16 mouse cellular contexts compared by ENCODE assay signal in the genomic region with DNA sequence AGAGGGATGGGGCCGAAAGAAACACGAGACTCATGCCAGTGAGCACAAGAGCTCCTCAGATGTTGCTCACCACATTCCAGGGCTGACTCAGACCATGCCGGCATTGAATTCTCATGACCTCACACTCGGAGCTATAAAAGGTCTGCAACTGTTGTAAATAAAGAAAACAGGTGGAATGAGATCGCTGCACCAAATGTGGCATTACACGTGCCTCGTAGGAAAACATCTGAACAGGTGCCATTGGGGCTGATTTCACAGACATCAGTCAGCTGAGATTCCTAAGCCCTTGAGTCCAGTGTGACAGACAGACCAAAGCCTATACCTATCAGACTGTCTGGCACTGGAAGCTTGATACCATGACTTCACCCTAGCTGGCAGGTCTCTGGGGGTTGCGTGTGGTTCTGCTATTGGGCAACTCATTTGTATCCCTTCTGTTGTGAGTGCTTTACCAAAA.
DNase-seq lines count a peak whose midpoint lies in the region; ATAC-seq and TF ChIP-seq lines count a peak whose summit lies in the region.
"Had no signal": no experiment of that assay in that cellular context is flagged by ENCODE, and none has a peak within 500 bp of the region (broad histone marks: within the 10 kb centered on the region; RNA-seq: fewer than 3 reads in every experiment).

No protein-coding gene starts in this region.

- H3K4me1 ChIP-seq in heart, embryonic 13.5 days: peaks cover 10% of the 10 kb centered on the region
- H3K4me1 ChIP-seq in liver, adult 2 months (ENCODE audit: control insufficient read depth, insufficient read depth, low read length): peaks cover 1% of the 10 kb centered on the region; the same call in 1 of the 2 replicates
- no peaks in the 10 kb centered on the region for H3K4me1 ChIP-seq in liver, embryonic 12.5 days
- H3K4me1 ChIP-seq: embryonic facial prominence, embryonic 12.5 days; hindbrain, embryonic 12.5 days; liver, embryonic 13.5 days; megakaryocyte, embryonic 14.5 days had no signal

- DNase-seq in adrenal gland, postnatal 25 days: peak; percentile 13
- DNase-seq in adrenal gland, adult 18-20 months (ENCODE audit: low spot score in 2 of 2): no peak
- DNase-seq in heart, postnatal 14 days: no peak
- peak; percentile 85 for DNase-seq in liver, adult 2 months (ENCODE audit: extremely low read depth, low read depth, low spot score)
- no peak for DNase-seq in left cerebral cortex, postnatal 36 days (ENCODE audit: low spot score in 2 of 2)
- DNase-seq in B cell, adult 2 months: no peak
- DNase-seq: kidney, adult 18-20 months; liver, embryonic 13.5 days; thymus, postnatal 25 days had no signal

- no peaks in the 10 kb centered on the region for H3K79me2 ChIP-seq in liver, adult 2 months (ENCODE audit: control insufficient read depth, insufficient read depth, low read length)

- intact Hi-C loops in heart, postnatal 14 days (cut with DNase I): no loop called here
- intact Hi-C loops in left cerebral cortex, postnatal 36 days (cut with DNase I): no loop called here

- no peaks in the 10 kb centered on the region for H3K36me3 ChIP-seq in heart, embryonic 13.5 days
- no peaks in the 10 kb centered on the region for H3K36me3 ChIP-seq in liver, adult 2 months (ENCODE audit: control insufficient read depth, insufficient read depth, low read length)
- H3K36me3 ChIP-seq in liver, embryonic 12.5 days: no peaks in the 10 kb centered on the region
- H3K36me3 ChIP-seq: embryonic facial prominence, embryonic 12.5 days; hindbrain, embryonic 12.5 days; liver, embryonic 13.5 days had no signal

- 47% methylated on average over 8 of the region's 8 CpGs for WGBS in heart, embryonic 13.5 days
- 52% methylated on average over 8 of the region's 8 CpGs for WGBS in liver, adult 2 months
- 74% methylated on average over 8 of the region's 8 CpGs for WGBS in liver, embryonic 12.5 days (ENCODE audit: insufficient replicate concordance)

- H3K27ac ChIP-seq in heart, embryonic 13.5 days (replicated peaks): peak overlapping the region; percentile 54; the same call in 1 of the 2 replicates
- H3K27ac ChIP-seq in liver, adult 2 months (replicated peaks; ENCODE audit: insufficient read depth, low read depth, low read length): peak overlapping the region; percentile 60
- no peak overlapping the region for H3K27ac ChIP-seq in liver, embryonic 12.5 days
- H3K27ac ChIP-seq: embryonic facial prominence, embryonic 12.5 days; hindbrain, embryonic 12.5 days; liver, embryonic 13.5 days; stomach, postnatal 0 days had no signal

- no peaks in the 10 kb centered on the region for H3K9me3 ChIP-seq in heart, embryonic 13.5 days
- no peaks in the 10 kb centered on the region for H3K9me3 ChIP-seq in liver, embryonic 12.5 days (replicated peaks)
- H3K9me3 ChIP-seq: embryonic facial prominence, embryonic 12.5 days; hindbrain, embryonic 12.5 days; liver, embryonic 13.5 days had no signal

- H3K27me3 ChIP-seq in heart, embryonic 13.5 days (replicated peaks): no peaks in the 10 kb centered on the region
- H3K27me3 ChIP-seq in liver, adult 2 months (ENCODE audit: control insufficient read depth, insufficient read depth, low read length): no peaks in the 10 kb centered on the region
- H3K27me3 ChIP-seq in liver, embryonic 12.5 days (replicated peaks): no peaks in the 10 kb centered on the region
- H3K27me3 ChIP-seq: embryonic facial prominence, embryonic 12.5 days; hindbrain, embryonic 12.5 days; liver, embryonic 13.5 days; megakaryocyte, embryonic 14.5 days had no signal

- no peak overlapping the region for H3K4me3 ChIP-seq in heart, embryonic 13.5 days
- no peak overlapping the region for H3K4me3 ChIP-seq in liver, adult 2 months (ENCODE audit: insufficient read depth, low read depth, low read length)
- no peak overlapping the region for H3K4me3 ChIP-seq in liver, embryonic 12.5 days
- H3K4me3 ChIP-seq: embryonic facial prominence, embryonic 12.5 days; hindbrain, embryonic 12.5 days; liver, embryonic 13.5 days; megakaryocyte, embryonic 14.5 days had no signal

- no peak for TF ChIP-seq POLR2A in liver, adult 2 months (IDR thresholded peaks at IDR 0.05; ENCODE audit: extremely low read depth, insufficient read depth, low read length)

- H3K4me2 ChIP-seq in heart, embryonic 13.5 days: no peak overlapping the region
- H3K4me2 ChIP-seq in liver, embryonic 12.5 days: no peak overlapping the region
- H3K4me2 ChIP-seq: embryonic facial prominence, embryonic 12.5 days; hindbrain, embryonic 12.5 days; liver, embryonic 13.5 days had no signal

- no peak for ATAC-seq in heart, embryonic 13.5 days (ENCODE audit: extremely low read depth, insufficient number of reproducible peaks, low FRiP score, low TSS enrichment)
- no peak for ATAC-seq in liver, embryonic 12.5 days
- ATAC-seq: lung, postnatal 0 days had no signal

- TF ChIP-seq CTCF in liver, adult 2 months (IDR thresholded peaks at IDR 0.05; ENCODE audit: low read depth, low read length): no peak

- H3K9ac ChIP-seq in heart, embryonic 13.5 days: no peak overlapping the region
- no peak overlapping the region for H3K9ac ChIP-seq in liver, adult 2 months (ENCODE audit: low read depth, low read length)
- H3K9ac ChIP-seq in liver, embryonic 12.5 days: no peak overlapping the region
- H3K9ac ChIP-seq: embryonic facial prominence, embryonic 12.5 days; hindbrain, embryonic 12.5 days; liver, embryonic 13.5 days had no signal

Comparison
In these comparisons a context has a peak if more than half of its experiments do, and no peak if none do; other contexts are left out.
1. DNase-seq: peak in adrenal gland, postnatal 25 days (single experiment) and liver, adult 2 months (single experiment); none in adrenal gland, adult 18-20 months (0 of 2), heart, postnatal 14 days (0 of 2), left cerebral cortex, postnatal 36 days (0 of 2) and B cell, adult 2 months (0 of 2).